Mouse (Mus musculus) forebrain, embryonic 16.5 days (tissue): ENCODE measurements around the gene Cdnf. TPM values are rescaled to one million over a fixed set of nuclear protein-coding genes. Genes with fewer than 3 reads are reported as not detected.

Experiments
- ATAC-seq: fragments of 200-750 bp; cut with Nextera tagmentation; 2 replicates; pipeline ENCODE4 v1.8.0; 2017; ENCODE audit warnings: mild to moderate bottlenecking, moderate library complexity
- H3K27ac ChIP-seq: fragments of 300-500 bp; sonication (generic); 2 replicates; pipeline ENCODE4 v1.5.1; 2014; ENCODE audit warnings: low read length, control low read depth
- H3K27me3 ChIP-seq: fragments of 300-500 bp; sonication (generic); replicated peaks from 2 replicates; pipeline ENCODE4 v1.6.1; 2014; ENCODE audit warnings: low read length; ENCODE audit not compliant: control insufficient read depth, insufficient read depth
- H3K36me3 ChIP-seq: fragments of 300-500 bp; sonication (generic); 2 replicates; pipeline ENCODE4 v1.6.1; 2014; ENCODE audit not compliant: control insufficient read depth, insufficient read depth
- H3K4me1 ChIP-seq: fragments of 300-500 bp; sonication (generic); replicated peaks from 2 replicates; pipeline ENCODE4 v1.6.1; 2014; ENCODE audit warnings: low read length; ENCODE audit not compliant: control insufficient read depth, insufficient read depth
- H3K4me2 ChIP-seq: fragments of 300-500 bp; sonication (generic); 2 replicates; pipeline ENCODE4 v1.6.1; 2014; ENCODE audit warnings: mild to moderate bottlenecking, low read length, control low read depth
- H3K4me3 ChIP-seq: fragments of 300-500 bp; sonication (generic); replicated peaks from 2 replicates; pipeline ENCODE4 v1.5.1; 2014; ENCODE audit warnings: mild to moderate bottlenecking, low read length, control low read depth
- H3K9ac ChIP-seq: fragments of 300-500 bp; sonication (generic); replicated peaks from 2 replicates; pipeline ENCODE4 v1.6.1; 2014; ENCODE audit warnings: low read depth, low read length, control low read depth
- H3K9me3 ChIP-seq: fragments of 300-500 bp; sonication (generic); 2 replicates; pipeline ENCODE4 v1.6.1; 2016; ENCODE audit warnings: low read length; ENCODE audit not compliant: control insufficient read depth
- WGBS: fragments of 180-500 bp; shearing (Covaris S2); extraction: QIAGEN DNeasy Blood & Tissue Kit; methylation state at CpG from one replicate; pipeline ENCODE4 v1.1.7; 2014; 5-methylcytosine and 5-hydroxymethylcytosine counted together
- polyA plus RNA-seq: library from polyadenylated mRNA; unstranded; fragments of >200 nt; fragmentation: Nextera tagmentation; extraction: Ambion mirVana; gene quantifications from 2 replicates; pipeline ENCODE4 v1.2.1, GENCODE M21; 2015

Gene Cdnf
- polyA plus RNA-seq: 0.30 and 0.57 TPM in 2 replicates

GRCm38 (mm10) chr2:3512552-3513454 lies at the start of gene Cdnf, which contains the start of the genes Gm45902 and Hspa14:
Gene Cdnf, plus strand, starts transcription at chr2:3513030.
Gene Gm45902, minus strand, starts transcription at chr2:3512790.
Gene Hspa14, minus strand, starts transcription at chr2:3512814.
- Histone ChIP-seq H3K9ac (peak within 1 kb of the TSS; percentile 87), H3K4me2 (peak within 1 kb of the TSS; percentile 94), H3K9me3 (no peaks in the 10 kb centered on the region), H3K4me3 (peak within 1 kb of the TSS; percentile 93), H3K36me3 (peaks cover 16% of the 10 kb centered on the region), H3K4me1 (peaks cover 16% of the 10 kb centered on the region), H3K27me3 (no peaks in the 10 kb centered on the region), H3K27ac (peak within 1 kb of the TSS; percentile 86)
- WGBS: under 1% methylated on average over 60 of the region's 60 CpGs
- ATAC-seq: peak; percentile 100

- H3K4me3 ChIP-seq: peak overlapping the region; percentile 93
- H3K36me3 ChIP-seq: no peaks in the 10 kb centered on the region
- H3K4me2 ChIP-seq: peak overlapping the region; percentile 91
- peaks cover 14% of the 10 kb centered on the region for H3K4me1 ChIP-seq
- no peak for ATAC-seq
- H3K9me3 ChIP-seq: no peaks in the 10 kb centered on the region
- H3K27ac ChIP-seq: peak overlapping the region; percentile 88
- WGBS: 0% methylated on average over 12 of the region's 12 CpGs
- peak overlapping the region; percentile 77 for H3K9ac ChIP-seq
- no peaks in the 10 kb centered on the region for H3K27me3 ChIP-seq
Measured at GRCm38 (mm10) chr2:3473891-3474290, 38.9 kb upstream of the Cdnf start.

GRCm38 (mm10) chr2:3474361-3474805 lies 38.4 kb upstream of the Cdnf start:
- Histone ChIP-seq H3K9me3 (0 out of 2 replicates have a peak, but pooled peaks cover 2% of the 10 kb centered on the region), H3K4me3 (peak overlapping the region; percentile 93), H3K4me2 (peak overlapping the region; percentile 91), H3K27me3 (no peaks in the 10 kb centered on the region), H3K4me1 (peaks cover 14% of the 10 kb centered on the region), H3K27ac (peak overlapping the region; percentile 88), H3K9ac (peak overlapping the region; percentile 77), H3K36me3 (no peaks in the 10 kb centered on the region)
- WGBS: under 1% methylated on average over 46 of the region's 46 CpGs
- ATAC-seq: peak; percentile 83

- Histone ChIP-seq H3K27me3 (no peaks in the 10 kb centered on the region), H3K4me3 (peak within 1 kb of the TSS; percentile 93), H3K27ac (peak within 1 kb of the TSS; percentile 88), H3K9ac (peak within 1 kb of the TSS; percentile 77), H3K4me2 (peak within 1 kb of the TSS; percentile 91), H3K36me3 (no peaks in the 10 kb centered on the region), H3K9me3 (0 out of 2 replicates have a peak, but pooled peaks cover 2% of the 10 kb centered on the region), H3K4me1 (peaks cover 14% of the 10 kb centered on the region)
- under 1% methylated on average over 42 of the region's 42 CpGs for WGBS
- ATAC-seq: peak; percentile 96
Measured at GRCm38 (mm10) chr2:3474861-3475283, 38.0 kb upstream of the Cdnf start, which contains the start of gene Suv39h2. Gene Suv39h2, minus strand, starts transcription at chr2:3475031.

GRCm38 (mm10) chr2:3475746-3476251 lies 37.0 kb upstream of the Cdnf start:
- Histone ChIP-seq H3K4me3 (no peak overlapping the region), H3K36me3 (no peaks in the 10 kb centered on the region), H3K4me2 (no peak overlapping the region; the same call in 1 of the 2 replicates), H3K27ac (no peak overlapping the region), H3K4me1 (peaks cover 14% of the 10 kb centered on the region), H3K9ac (no peak overlapping the region), H3K27me3 (no peaks in the 10 kb centered on the region), H3K9me3 (0 out of 2 replicates have a peak, but pooled peaks cover 2% of the 10 kb centered on the region)
- 55% methylated on average over 3 of the region's 3 CpGs for WGBS
- ATAC-seq: no peak

- H3K36me3 ChIP-seq: no peaks in the 10 kb centered on the region
- H3K9me3 ChIP-seq: 0 out of 2 replicates have a peak, but pooled peaks cover 2% of the 10 kb centered on the region
- no peak overlapping the region for H3K4me3 ChIP-seq
- H3K9ac ChIP-seq: no peak overlapping the region
- no peak for ATAC-seq
- H3K4me1 ChIP-seq: peaks cover 3% of the 10 kb centered on the region; the same call in 1 of the 2 replicates
- H3K4me2 ChIP-seq: no peak overlapping the region
- H3K27me3 ChIP-seq: no peaks in the 10 kb centered on the region
- 94% methylated on average over 3 of the region's 3 CpGs for WGBS
- H3K27ac ChIP-seq: no peak overlapping the region
Measured at GRCm38 (mm10) chr2:3480239-3480638, 32.6 kb upstream of the Cdnf start.

- peaks cover 21% of the 10 kb centered on the region for H3K36me3 ChIP-seq
- 47% methylated on average over 3 of the region's 3 CpGs for WGBS
- H3K9ac ChIP-seq: no peak overlapping the region
Measured at GRCm38 (mm10) chr2:3489816-3490215, 23.0 kb upstream of the Cdnf start.

GRCm38 (mm10) chr2:3493833-3494409 lies 18.9 kb upstream of the Cdnf start:
- Histone ChIP-seq H3K9ac (no peak overlapping the region), H3K4me1 (no peaks in the 10 kb centered on the region), H3K4me3 (no peak overlapping the region), H3K4me2 (no peak overlapping the region), H3K27ac (no peak overlapping the region), H3K36me3 (peaks cover 40% of the 10 kb centered on the region), H3K27me3 (no peaks in the 10 kb centered on the region), H3K9me3 (no peaks in the 10 kb centered on the region)
- no peak for ATAC-seq
- 89% methylated on average over 3 of the region's 3 CpGs for WGBS

More at GRCm38 (mm10) chr2:3489816-3490215, 23.0 kb upstream of the Cdnf start:
- Histone ChIP-seq H3K9me3 (no peaks in the 10 kb centered on the region), H3K4me3 (no peak overlapping the region), H3K27ac (no peak overlapping the region), H3K4me1 (no peaks in the 10 kb centered on the region), H3K4me2 (no peak overlapping the region), H3K27me3 (no peaks in the 10 kb centered on the region)
- no peak for ATAC-seq

GRCm38 (mm10) chr2:3499543-3499942 lies 13.3 kb upstream of the Cdnf start:
- Histone ChIP-seq H3K9me3 (no peaks in the 10 kb centered on the region), H3K9ac (no peak overlapping the region), H3K4me1 (no peaks in the 10 kb centered on the region), H3K27me3 (no peaks in the 10 kb centered on the region), H3K27ac (no peak overlapping the region), H3K4me2 (no peak overlapping the region), H3K4me3 (no peak overlapping the region), H3K36me3 (peaks cover 25% of the 10 kb centered on the region)
- 97% methylated on average over 6 of the region's 6 CpGs for WGBS
- ATAC-seq: no peak
